Mouse (Mus musculus) inflammation-experienced regulatory T-cells (primary cell): ENCODE measurements around the gene Vmn2r69. TPM values are rescaled to one million over a fixed set of nuclear protein-coding genes. Genes with fewer than 3 reads are reported as not detected.

ENCODE experiments used
- polyA plus RNA-seq, 2 experiments: library from polyadenylated mRNA; unstranded; fragments of 100-300 nt; shearing (Covaris generic); gene quantifications; one replicate each; pipeline ENCODE4 v1.2.1; 2017

The Vmn2r69 gene
- polyA plus RNA-seq, result under 1 TPM; 0.04 to 0.09 TPM

GRCm38 (mm10) chr7:85415820-85416219 is at the start of gene Vmn2r69:
Gene Vmn2r69, minus strand, starts transcription at chr7:85415920.

Other genes starting within 250 kb of the Vmn2r69 start
- under 1 TPM in 1 of 2 experiments, not detected in 1; 0.17 TPM for gene Vmn2r68, start 178.1 kb downstream of the Vmn2r69 start, polyA plus RNA-seq
- not detected for gene Vmn2r71, start 147.2 kb upstream of the Vmn2r69 start, polyA plus RNA-seq
- gene Vmn2r70, start 153.3 kb upstream of the Vmn2r69 start, polyA plus RNA-seq, result under 1 TPM; 0.07 to 0.17 TPM